Mouse (Mus musculus) cerebellum, postnatal 36 days (tissue): ENCODE measurements at regions not wholly inside any gene's neighbourhood (a gene's known extent, or its start where the extent isn't known, plus 50 kb on each side); places are given as distances from the start of the nearest gene placed in this dataset.
"Not testable (repeated sequence)": the region's sequence is repeated elsewhere in the genome, so short reads cannot be mapped to it uniquely, and the experiment has no call there.

Experiments
- DNase-seq, 2 experiments: peaks; one replicate each; pipeline ENCODE4 v3.0.0; 2021 to 2022; ENCODE audit warnings: mixed read lengths in 2 of 2

DNA sequence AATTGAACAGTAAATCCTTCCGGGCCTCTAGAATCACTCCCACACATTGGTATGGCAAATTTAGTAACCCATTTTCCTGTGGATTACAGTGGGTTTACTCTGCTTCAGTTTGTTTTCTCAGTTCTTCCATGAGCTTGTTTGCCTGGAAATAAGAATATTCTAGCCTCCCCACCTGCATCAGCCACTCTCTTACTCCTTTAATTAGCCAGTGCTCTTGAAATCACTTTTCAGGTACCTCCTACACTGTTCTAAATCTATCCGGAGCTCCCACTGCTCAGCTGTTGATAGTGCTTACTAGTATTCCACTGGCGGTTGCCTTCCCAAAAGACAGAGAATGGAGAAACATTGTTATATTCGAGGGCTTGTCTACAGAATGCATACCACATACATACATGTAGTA lies 167.1 kb downstream of the Htr7 start:
- DNase-seq = no peak

DNA sequence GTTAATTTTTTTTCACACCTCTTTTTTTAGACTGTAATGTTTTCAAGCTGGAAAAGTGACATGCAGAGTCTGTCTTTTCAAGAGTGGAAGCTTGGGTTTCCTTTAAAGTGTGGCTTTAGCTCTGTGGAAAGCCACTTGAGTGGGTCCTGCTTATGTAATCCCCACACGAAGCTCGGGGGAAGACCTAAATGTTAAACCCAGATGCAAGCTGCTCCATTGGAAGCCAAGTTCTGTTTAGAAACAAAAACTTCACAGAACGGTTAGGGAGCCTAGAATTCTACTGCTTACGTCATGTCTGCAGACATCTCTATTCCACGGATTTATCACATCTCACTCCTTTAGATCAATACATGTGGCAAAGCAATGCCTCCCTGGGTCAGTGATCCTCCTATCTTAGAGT lies 171.0 kb downstream of the Htr7 start:
- no peak for DNase-seq

- no peak for DNase-seq
Observed at GRCm38 (mm10) chr19:35881810-35882485, 175.4 kb downstream of the Htr7 start.

DNA sequence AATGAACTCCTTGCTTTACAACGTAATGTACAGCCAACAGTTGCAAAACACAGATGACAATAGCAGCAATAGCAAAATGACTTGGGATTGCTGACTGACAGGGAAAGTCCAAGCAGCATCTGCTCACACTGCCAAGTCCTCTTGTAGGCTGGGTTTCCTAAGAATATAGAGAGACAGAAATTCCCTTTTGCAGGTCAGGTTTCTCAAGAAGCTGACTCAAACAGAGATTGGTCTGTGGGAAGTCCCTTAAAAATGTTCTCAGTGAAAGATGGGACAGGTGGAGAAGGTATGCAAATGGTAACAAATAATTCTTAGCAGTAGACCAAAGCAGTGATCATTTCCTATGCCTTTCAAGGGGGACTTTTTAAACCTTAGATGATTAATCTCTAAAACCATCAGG lies 181.8 kb downstream of the Htr7 start:
- DNase-seq = no peak

DNA sequence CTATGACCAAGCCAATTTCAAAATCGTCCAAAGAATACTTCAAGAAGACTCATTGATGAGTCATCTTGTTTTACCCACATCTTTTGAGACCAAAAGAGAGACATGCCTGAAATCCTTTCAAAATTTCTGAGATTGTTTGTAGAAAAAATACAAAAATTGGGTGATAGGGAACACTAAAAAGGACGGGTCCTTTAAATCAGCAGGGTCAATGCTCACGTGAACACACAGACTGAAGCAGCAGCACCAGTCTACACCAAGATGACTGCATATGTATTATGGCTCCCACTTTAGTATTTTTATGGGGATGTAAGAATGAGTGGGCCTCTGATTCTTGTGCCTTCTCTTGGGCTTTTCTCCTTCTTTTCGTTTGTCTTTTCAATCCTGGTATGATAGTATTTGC lies 186.6 kb downstream of the Htr7 start:
- DNase-seq = no peak

- DNase-seq = no peak
Observed at GRCm38 (mm10) chr19:35868543-35868942, 188.8 kb downstream of the Htr7 start.

- no peak for DNase-seq
Observed at GRCm38 (mm10) chr19:35863049-35863448, 194.3 kb downstream of the Htr7 start.

DNA sequence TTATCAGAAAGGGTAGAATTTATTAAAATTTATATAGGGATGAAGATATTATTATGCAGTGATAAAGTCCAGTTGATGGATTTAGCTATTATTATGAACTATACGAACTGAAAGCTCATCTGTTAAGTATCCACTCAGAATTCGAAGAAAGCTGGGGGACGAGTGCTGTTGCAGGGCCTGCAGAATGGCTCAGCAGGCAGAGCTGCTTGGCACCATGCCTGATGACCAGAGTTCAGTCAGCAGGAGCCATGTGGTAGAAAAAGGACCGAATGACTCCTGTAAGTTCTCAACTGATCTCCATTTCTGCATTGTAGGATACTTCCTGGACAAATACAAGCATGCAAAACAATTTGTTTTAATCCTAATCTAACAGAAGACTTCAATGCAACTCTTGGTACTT lies 195.9 kb downstream of the Htr7 start:
- peak; percentile 8 to 26 for DNase-seq

DNA sequence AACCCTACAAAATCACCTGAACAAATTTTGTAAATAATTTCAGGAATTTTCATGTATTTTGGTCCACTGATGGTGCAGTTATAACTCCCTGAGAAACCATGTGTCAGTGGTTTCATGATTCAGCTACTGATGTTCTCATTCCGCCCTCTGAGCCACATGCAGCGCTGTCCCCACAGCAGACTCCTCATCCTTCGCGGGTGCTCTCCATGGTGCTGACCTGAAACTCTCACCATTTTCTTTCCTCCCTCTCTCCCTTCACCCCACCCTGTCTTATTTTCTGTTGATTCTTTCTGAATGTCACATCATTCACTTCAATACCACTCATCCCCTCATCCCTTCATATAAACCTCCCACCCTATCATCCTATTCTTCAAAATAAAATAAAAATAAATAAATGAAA lies 224.3 kb downstream of the Htr7 start:
- no peak for DNase-seq

- DNase-seq = no peak
Observed at GRCm38 (mm10) chr19:35826074-35826473, 231.2 kb downstream of the Htr7 start.

- no peak for DNase-seq
Observed at GRCm38 (mm10) chr19:35819626-35820025, 237.7 kb downstream of the Htr7 start.

DNA sequence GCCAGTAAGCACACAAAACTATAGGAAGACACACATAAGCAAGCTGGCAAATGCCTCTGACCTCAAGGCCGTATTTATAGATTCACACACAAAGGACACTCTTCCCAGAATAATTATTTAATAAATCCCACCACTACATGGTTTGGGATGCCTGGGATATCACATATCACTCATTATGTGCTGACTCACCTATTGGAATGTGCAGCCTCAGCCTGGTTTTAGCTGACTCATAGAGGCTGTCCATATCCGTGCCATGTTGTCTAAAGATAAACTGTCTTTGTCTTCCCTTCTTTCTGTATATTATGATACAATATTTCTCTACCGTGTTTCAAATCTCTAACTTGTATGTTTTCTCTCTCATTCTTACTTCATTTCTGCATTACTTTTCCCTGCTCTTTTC lies 262.6 kb downstream of the Htr7 start:
- no peak for DNase-seq

DNA sequence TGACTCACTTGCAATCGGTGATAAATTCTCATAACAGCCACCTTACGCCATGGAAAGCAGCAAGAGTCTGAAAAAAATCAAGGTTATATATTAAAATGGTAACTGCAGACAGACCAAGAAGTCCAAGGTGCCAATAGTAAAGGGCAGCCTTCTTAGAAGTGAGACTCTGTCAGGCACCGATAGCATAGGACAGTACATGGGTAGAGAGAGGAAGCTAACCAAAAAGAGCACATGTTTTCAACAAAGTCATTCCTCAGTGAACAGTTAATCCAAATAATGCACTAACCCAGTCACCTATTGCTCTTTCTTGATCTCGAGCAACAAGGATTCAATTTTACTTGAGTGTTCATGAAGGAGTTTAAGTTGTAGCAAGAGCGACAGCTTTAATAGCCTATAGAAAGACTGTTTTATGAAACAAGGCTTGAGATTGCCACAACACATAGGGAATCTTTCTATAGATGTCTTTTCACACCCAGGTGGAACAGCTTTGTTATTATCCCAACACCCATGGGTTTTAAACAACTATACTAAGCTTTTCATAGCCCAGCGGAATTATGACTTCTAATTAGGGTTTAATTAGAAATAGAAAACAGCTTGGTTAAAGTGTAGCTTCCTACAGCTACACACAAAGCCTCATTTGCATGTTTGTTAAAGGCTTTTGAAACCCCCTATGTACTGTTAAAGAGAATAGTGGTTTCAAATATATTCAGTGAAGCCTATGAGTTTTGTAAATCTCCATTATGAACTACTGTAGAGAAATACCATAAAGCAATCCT lies 269.9 kb downstream of the Htr7 start:
- no peak for DNase-seq

GRCm38 (mm10) chr19:35761750-35762149 lies 295.6 kb downstream of the Htr7 start:
- DNase-seq = not testable (repeated sequence)

GRCm38 (mm10) chr19:35759701-35760100 lies 297.6 kb downstream of the Htr7 start:
- DNase-seq = no peak

- DNase-seq = no peak
Observed at GRCm38 (mm10) chr19:35755494-35755893, 301.8 kb downstream of the Htr7 start.

DNA sequence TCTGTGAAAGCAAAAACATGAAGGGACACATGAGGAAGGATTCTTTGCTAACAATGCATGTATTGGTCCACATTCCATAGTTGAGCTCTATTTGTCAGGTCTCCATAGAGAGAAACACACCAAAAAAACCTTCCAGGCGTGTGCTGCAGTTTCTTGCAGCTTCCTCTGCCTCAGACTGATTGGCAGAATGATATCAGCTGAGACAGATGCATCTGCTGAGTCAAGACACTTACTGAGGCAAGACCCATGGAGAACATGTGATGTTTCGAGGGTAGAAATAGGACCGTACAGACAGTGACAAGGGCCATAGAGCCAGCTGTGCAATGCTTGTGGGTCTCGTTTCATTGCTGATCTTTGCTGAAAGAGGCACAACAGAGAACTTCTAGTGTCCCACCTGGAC lies 321.6 kb downstream of the Htr7 start:
- DNase-seq = no peak

- no peak for DNase-seq
Observed at GRCm38 (mm10) chr19:35728436-35729060, 328.8 kb downstream of the Htr7 start.
